Mouse (Mus musculus) ovary, adult 2 months (tissue): Measurements from ENCODE around the gene Pmf1. TPM values are rescaled to one million over a fixed set of nuclear protein-coding genes. Genes with fewer than 3 reads are reported as not detected.

Experiments
- polyA plus RNA-seq: library from polyadenylated mRNA; depleted of rRNA; stranded (reverse); fragments of >200 nt; gene quantifications from 2 replicates; pipeline ENCODE4 v1.2.3, GENCODE M21; 2012; rRNA removed

Pmf1 gene
- 107 and 123 TPM in 2 replicates for polyA plus RNA-seq

GRCm38 (mm10) chr3:88409741-88410644 lies at the start of gene Pmf1:
Gene Pmf1, minus strand, starts transcription at chr3:88410331.

DNA sequence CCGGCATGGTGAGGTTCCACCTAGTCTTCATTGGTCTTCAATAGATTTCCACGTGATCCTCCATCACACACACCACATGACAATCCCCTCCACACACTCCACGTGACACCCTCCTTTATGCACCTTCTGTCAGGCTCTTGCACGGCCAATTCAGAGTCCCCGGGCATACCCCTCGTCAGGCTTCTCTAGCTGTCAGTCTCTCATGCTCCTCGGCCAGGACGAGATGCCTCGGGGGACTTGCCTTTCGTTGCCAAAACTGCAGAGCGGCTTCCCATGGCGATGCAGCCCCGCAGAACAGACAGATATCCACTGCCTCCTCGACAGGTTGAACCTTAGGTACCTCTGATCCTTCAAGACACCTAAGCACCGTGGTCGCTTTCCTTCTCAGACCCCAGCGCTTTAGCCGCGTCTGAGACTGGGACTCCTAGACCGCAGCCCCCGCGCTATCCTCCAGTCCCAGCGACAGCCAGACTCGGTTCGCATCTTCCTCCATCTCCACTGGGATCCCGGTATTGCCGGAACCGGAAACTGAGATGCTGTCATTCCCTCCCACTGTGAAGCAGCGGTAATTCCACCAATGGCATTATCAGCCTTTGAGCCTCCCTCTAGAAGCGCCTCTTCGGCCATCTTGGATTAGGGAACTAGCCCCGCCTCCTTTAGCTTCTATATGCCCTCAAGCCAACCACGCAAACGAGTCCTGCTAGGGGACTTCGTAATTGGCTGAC lies 14.6 kb upstream of the Pmf1 start, which contains the start of gene Slc25a44:
Gene Slc25a44, minus strand, starts transcription at position 535 of the 725 bp plus-strand sequence.

DNA sequence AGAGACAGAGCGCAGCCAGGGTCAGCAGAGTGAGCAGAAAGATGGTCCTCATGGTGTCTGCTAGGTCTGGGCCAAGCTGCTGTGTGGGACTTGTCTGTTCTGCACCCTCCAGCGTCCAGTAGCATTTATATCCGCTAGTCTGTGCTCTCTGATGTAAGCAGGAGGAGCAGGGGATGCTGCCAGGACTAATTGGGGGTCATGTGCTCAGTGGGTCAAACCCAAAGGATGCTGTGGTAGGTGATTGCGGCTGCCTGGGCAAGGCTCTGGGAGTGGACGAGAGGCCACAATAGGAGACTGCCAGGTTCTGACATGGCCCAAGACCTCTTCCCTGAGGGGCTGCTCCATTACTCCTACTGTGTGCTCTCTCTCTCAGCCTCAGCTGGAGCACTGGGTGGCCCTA lies 25.8 kb downstream of the Pmf1 start, which contains the start of gene Bglap:
Gene Bglap, minus strand, starts transcription at position 101 of the 400 bp plus-strand sequence.

GRCm38 (mm10) chr3:88378599-88378998 lies 31.5 kb downstream of the Pmf1 start, which contains the start of gene Bglap2:
Gene Bglap2, minus strand, starts transcription at chr3:88378699.

DNA sequence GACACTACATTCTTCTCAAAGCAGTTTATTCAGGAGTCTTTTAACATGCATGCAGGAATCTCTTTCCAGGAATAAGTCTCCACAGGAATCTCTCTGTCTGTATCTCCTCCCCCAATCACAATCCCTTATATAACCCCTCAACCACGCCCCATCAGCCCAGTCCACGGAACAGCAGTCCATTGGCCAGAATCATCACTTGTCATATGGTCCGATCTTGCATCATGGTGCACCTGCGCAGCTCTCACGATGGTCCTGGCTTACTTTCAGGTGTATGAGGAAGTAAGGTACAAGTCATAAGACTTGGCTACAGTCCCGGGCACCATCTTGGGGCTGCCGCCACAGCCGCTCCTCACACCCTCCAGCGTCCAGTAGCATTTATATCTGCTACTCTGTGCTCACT lies 37.5 kb downstream of the Pmf1 start, which contains the start of gene Bglap3:
Gene Bglap3, minus strand, starts transcription at position 101 of the 400 bp plus-strand sequence.

GRCm38 (mm10) chr3:88364337-88364736 lies 45.8 kb downstream of the Pmf1 start, which contains the start of gene Paqr6:
Gene Paqr6, plus strand, starts transcription at chr3:88364584.

Other genes with a start within 250 kb of the Pmf1 start
- gene Rhbg, start 155.6 kb downstream of the Pmf1 start, polyA plus RNA-seq: 2.0 TPM in 2 replicates
- gene Gm38392, start 123.1 kb downstream of the Pmf1 start, polyA plus RNA-seq: 0.13 and 0.24 TPM in 2 replicates
- 3.0 and 4.3 TPM in 2 replicates for gene Tsacc, start 113.3 kb downstream of the Pmf1 start, polyA plus RNA-seq
- 186 and 218 TPM in 2 replicates for gene Cct3, start 113.2 kb downstream of the Pmf1 start, polyA plus RNA-seq
- gene Glmp, start 85.3 kb downstream of the Pmf1 start, polyA plus RNA-seq: 167 and 226 TPM in 2 replicates
- 11.4 and 14.7 TPM in 2 replicates for gene Tmem79, start 74.2 kb downstream of the Pmf1 start, polyA plus RNA-seq
- gene Smg5, start 74.1 kb downstream of the Pmf1 start, polyA plus RNA-seq: 91.2 and 94.9 TPM in 2 replicates
- gene Paqr6, start 45.7 kb downstream of the Pmf1 start, polyA plus RNA-seq: 35.6 and 45.5 TPM in 2 replicates
- 0.33 and 0.38 TPM in 2 replicates for gene Bglap3, start 37.6 kb downstream of the Pmf1 start, polyA plus RNA-seq
- gene Bglap2, start 31.6 kb downstream of the Pmf1 start, polyA plus RNA-seq: not detected in 2 replicates
- gene Bglap, start 25.9 kb downstream of the Pmf1 start, polyA plus RNA-seq: not detected in 2 replicates
- 31.8 and 37.9 TPM in 2 replicates for gene Slc25a44, start 14.8 kb upstream of the Pmf1 start, polyA plus RNA-seq
- 40.9 and 48.8 TPM in 2 replicates for gene Sema4a, start 50.9 kb upstream of the Pmf1 start, polyA plus RNA-seq
- gene Lmna, start 99.6 kb upstream of the Pmf1 start, polyA plus RNA-seq: 370 and 373 TPM in 2 replicates
- gene Mex3a, start 122.1 kb upstream of the Pmf1 start, polyA plus RNA-seq: 17.5 and 19.7 TPM in 2 replicates
- gene Rab25, start 138.0 kb upstream of the Pmf1 start, polyA plus RNA-seq: 41.8 and 42.1 TPM in 2 replicates
- 134 and 152 TPM in 2 replicates for gene Lamtor2, start 142.7 kb upstream of the Pmf1 start, polyA plus RNA-seq
- gene Ubqln4, start 143.4 kb upstream of the Pmf1 start, polyA plus RNA-seq: 89.1 and 108 TPM in 2 replicates
- 219 and 314 TPM in 2 replicates for gene Ssr2, start 165.5 kb upstream of the Pmf1 start, polyA plus RNA-seq
- 83.5 and 83.9 TPM in 2 replicates for gene Arhgef2, start 195.6 kb upstream of the Pmf1 start, polyA plus RNA-seq
- not detected in 2 replicates for gene Rxfp4, start 242.8 kb upstream of the Pmf1 start, polyA plus RNA-seq